Comparison of ENCODE assay signal across 9 mouse cellular contexts in the genomic region with DNA sequence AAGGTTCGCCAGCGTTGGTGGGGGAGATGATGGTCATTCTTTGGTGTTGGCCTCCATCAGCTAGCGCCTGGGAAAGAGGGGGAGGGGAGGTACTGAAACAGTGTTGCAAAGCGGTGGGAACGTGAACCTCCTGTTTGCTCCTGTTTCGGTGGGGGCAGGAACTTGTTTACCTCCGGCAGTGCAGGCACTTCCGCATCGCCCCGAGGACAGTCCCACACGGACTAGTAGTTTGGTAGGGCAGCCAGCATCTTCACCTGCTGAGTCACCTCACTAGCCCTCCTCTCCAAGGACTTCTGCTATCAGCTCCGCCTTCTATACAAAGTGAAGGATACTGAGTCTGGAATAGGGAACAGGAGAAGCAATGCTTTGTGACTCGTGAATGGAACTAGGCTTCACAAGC. TPM values are rescaled to one million over a fixed set of nuclear protein-coding genes. Genes with fewer than 3 reads are reported as not detected.
DNase-seq lines count a peak whose midpoint lies in the region; ATAC-seq and TF ChIP-seq lines count a peak whose summit lies in the region.
"Had no signal": no experiment of that assay in that cellular context is flagged by ENCODE, and none has a peak within 500 bp of the region (broad histone marks: within the 10 kb centered on the region; RNA-seq: fewer than 3 reads in every experiment).

No protein-coding gene starts in this region.

- H3K27ac ChIP-seq in lung, embryonic 14.5 days (ENCODE audit: low read depth) = no peak overlapping the region
- H3K27ac ChIP-seq in hindbrain, embryonic 12.5 days = no peak overlapping the region
- H3K27ac ChIP-seq in liver, embryonic 14.5 days = no peak overlapping the region

- 0 out of 2 replicates have a peak, but pooled peaks cover 4% of the 10 kb centered on the region for H3K4me1 ChIP-seq in lung, embryonic 14.5 days (ENCODE audit: insufficient read depth)
- H3K4me1 ChIP-seq in lung, adult 2 months (ENCODE audit: control insufficient read depth, insufficient read depth, low read length) = no peaks in the 10 kb centered on the region
- H3K4me1 ChIP-seq in hindbrain, embryonic 12.5 days = peaks cover 7% of the 10 kb centered on the region
- peaks cover 3 to 7% of the 10 kb centered on the region in 2 experiments for H3K4me1 ChIP-seq in liver, embryonic 14.5 days (replicated peaks; ENCODE audit: control insufficient read depth in 2 of 2, insufficient read depth in 2 of 2, low read length in 1 of 2)

- no peak for TF ChIP-seq CTCF in lung, embryonic 14.5 days (IDR thresholded peaks at IDR 0.05; ENCODE audit: low read depth)
- TF ChIP-seq CTCF in lung, adult 2 months (IDR thresholded peaks at IDR 0.05; ENCODE audit: insufficient read depth, low read length) = no peak
- TF ChIP-seq CTCF in liver, embryonic 14.5 days (IDR thresholded peaks at IDR 0.05; ENCODE audit: low read depth) = no peak

- H3K36me3 ChIP-seq in lung, embryonic 14.5 days (ENCODE audit: insufficient read depth) = no peaks in the 10 kb centered on the region
- H3K36me3 ChIP-seq in hindbrain, embryonic 12.5 days = no peaks in the 10 kb centered on the region
- H3K36me3 ChIP-seq in liver, embryonic 14.5 days (replicated peaks; ENCODE audit: control insufficient read depth, insufficient read depth, low read depth) = no peaks in the 10 kb centered on the region

- no peak for TF ChIP-seq POLR2A in lung, adult 2 months (IDR thresholded peaks at IDR 0.05; ENCODE audit: borderline replicate concordance, extremely low read depth, low read depth, low read length)

- H3K9ac ChIP-seq in lung, embryonic 14.5 days = peak overlapping the region; percentile 32
- 0 out of 2 replicates have a peak overlapping the region, but pooled peaks have one; percentile 18 for H3K9ac ChIP-seq in hindbrain, embryonic 12.5 days
- H3K9ac ChIP-seq in liver, embryonic 14.5 days (replicated peaks) = peak overlapping the region; percentile 31; the same call in 1 of the 2 replicates

- peak; percentile 27; the same call in 1 of the 2 replicates for ATAC-seq in lung, embryonic 14.5 days (ENCODE audit: insufficient read depth)
- ATAC-seq in hindbrain, embryonic 12.5 days (ENCODE audit: low FRiP score) = no peak
- ATAC-seq in liver, embryonic 14.5 days (ENCODE audit: insufficient read depth) = peak; percentile 24; the same call in 1 of the 2 replicates
- ATAC-seq in neutrophil, adult 5-6 weeks (ENCODE audit: extremely low read depth, insufficient number of reproducible peaks, low FRiP score, poor library complexity, severe bottlenecking) = peak; percentile 31; the same call in 1 of the 2 replicates

- DNase-seq in lung, embryonic 14.5 days = peak; percentile 16
- DNase-seq in lung, adult 2 months = no peak
- no peak for DNase-seq in liver, embryonic 14.5 days (ENCODE audit: low read depth in 3 of 3, low spot score in 3 of 3)
- no peak for DNase-seq in cerebellum, postnatal 36 days
- no peak for DNase-seq in left cerebral cortex, adult 11 months (ENCODE audit: low spot score)
- DNase-seq in cerebellum, adult 9-10 months = no peak

- peaks cover 18% of the 10 kb centered on the region; the same call in 1 of the 2 replicates for H3K27me3 ChIP-seq in lung, embryonic 14.5 days (ENCODE audit: insufficient read depth, low read length)
- peaks cover 42% of the 10 kb centered on the region for H3K27me3 ChIP-seq in hindbrain, embryonic 12.5 days
- peaks cover 3% of the 10 kb centered on the region; the same call in 1 of the 2 replicates for H3K27me3 ChIP-seq in liver, embryonic 14.5 days (ENCODE audit: control insufficient read depth, insufficient read depth, low read length)

- no peaks in the 10 kb centered on the region for H3K9me3 ChIP-seq in lung, embryonic 14.5 days (ENCODE audit: low read depth, low read length)
- no peaks in the 10 kb centered on the region for H3K9me3 ChIP-seq in hindbrain, embryonic 12.5 days (replicated peaks)
- H3K9me3 ChIP-seq in liver, embryonic 14.5 days (ENCODE audit: control insufficient read depth, low read length) = no peaks in the 10 kb centered on the region

- peak overlapping the region; percentile 22; the same call in 1 of the 2 replicates for H3K4me3 ChIP-seq in lung, embryonic 14.5 days (ENCODE audit: low read depth, low read length)
- no peak overlapping the region for H3K4me3 ChIP-seq in lung, adult 2 months (replicated peaks; ENCODE audit: extremely low read depth, low read depth, low read length)
- H3K4me3 ChIP-seq in hindbrain, embryonic 12.5 days = peak overlapping the region; percentile 10; the same call in 1 of the 2 replicates
- H3K4me3 ChIP-seq in liver, embryonic 14.5 days (ENCODE audit: insufficient read depth in 1 of 2, low read depth in 2 of 2, low read length in 2 of 2) = peak overlapping the region; percentile 40 to 69

- no peak for TF ChIP-seq EP300 in liver, embryonic 14.5 days (IDR thresholded peaks at IDR 0.05; ENCODE audit: low read depth)

- 1% methylated on average over 13 of the region's 13 CpGs for WGBS in lung, embryonic 14.5 days
- 2% methylated on average over 13 of the region's 13 CpGs for WGBS in lung, adult 2 months
- WGBS in hindbrain, embryonic 12.5 days = 1% methylated on average over 13 of the region's 13 CpGs
- WGBS in liver, embryonic 14.5 days (ENCODE audit: insufficient replicate concordance) = under 1% methylated on average over 13 of the region's 13 CpGs

- peak overlapping the region; percentile 53 for H3K4me2 ChIP-seq in lung, embryonic 14.5 days
- peak overlapping the region; percentile 43 for H3K4me2 ChIP-seq in hindbrain, embryonic 12.5 days (replicated peaks)
- peak overlapping the region; percentile 65 for H3K4me2 ChIP-seq in liver, embryonic 14.5 days (ENCODE audit: low read depth)

RNA-seq across cellular contexts. Expression of a gene that starts 15.1 kb away (rescaled TPM):
- polyA plus RNA-seq in lung, embryonic 14.5 days (2014; fragmentation: Nextera tagmentation; extraction: Ambion mirVana) = not detected in 2 replicates
- 0.22 TPM in 1 of 2 replicates, not detected in the other for polyA plus RNA-seq in lung, adult 2 months (2012; rRNA removed)
- not detected in 2 replicates for polyA plus RNA-seq in hindbrain, embryonic 12.5 days (2016; fragmentation: Nextera tagmentation; extraction: Ambion mirVana)
- not detected in 2 replicates for polyA plus RNA-seq in liver, embryonic 14.5 days (2012; rRNA removed)
- polyA plus RNA-seq in liver, embryonic 14.5 days (2014; fragmentation: Nextera tagmentation; extraction: Ambion mirVana) = not detected in 2 replicates
- total RNA-seq in neutrophil, adult 5-6 weeks (2017) = not detected in 2 replicates
- polyA plus RNA-seq: brain, embryonic 14.5 days had no signal

RNA-seq across cellular contexts. Expression of a gene that starts 26.6 kb away (rescaled TPM):
- polyA plus RNA-seq in lung, embryonic 14.5 days (2014; fragmentation: Nextera tagmentation; extraction: Ambion mirVana) = 0.79 and 4.2 TPM in 2 replicates
- 26.6 and 81.2 TPM in 2 replicates for polyA plus RNA-seq in lung, adult 2 months (2012; rRNA removed)
- polyA plus RNA-seq in hindbrain, embryonic 12.5 days (2016; fragmentation: Nextera tagmentation; extraction: Ambion mirVana) = 0.22 and 1.9 TPM in 2 replicates
- polyA plus RNA-seq in liver, embryonic 14.5 days (2012; rRNA removed) = 0.03 and 0.07 TPM in 2 replicates
- 0.04 and 0.05 TPM in 2 replicates for polyA plus RNA-seq in liver, embryonic 14.5 days (2014; fragmentation: Nextera tagmentation; extraction: Ambion mirVana)
- total RNA-seq in neutrophil, adult 5-6 weeks (2017) = 0.12 TPM in 1 of 2 replicates, not detected in the other

RNA-seq across cellular contexts. Expression of a gene that starts 58.6 kb away (rescaled TPM):
- 28.2 and 29.2 TPM in 2 replicates for polyA plus RNA-seq in lung, embryonic 14.5 days (2014; fragmentation: Nextera tagmentation; extraction: Ambion mirVana)
- polyA plus RNA-seq in lung, adult 2 months (2012; rRNA removed) = 9.3 and 23.0 TPM in 2 replicates
- polyA plus RNA-seq in hindbrain, embryonic 12.5 days (2016; fragmentation: Nextera tagmentation; extraction: Ambion mirVana) = 35.1 and 35.4 TPM in 2 replicates
- 12.1 and 25.2 TPM in 2 replicates for polyA plus RNA-seq in liver, embryonic 14.5 days (2012; rRNA removed)
- 25.0 and 28.1 TPM in 2 replicates for polyA plus RNA-seq in liver, embryonic 14.5 days (2014; fragmentation: Nextera tagmentation; extraction: Ambion mirVana)
- total RNA-seq in neutrophil, adult 5-6 weeks (2017) = 104 and 121 TPM in 2 replicates
